Mouse (Mus musculus) midbrain, embryonic 12.5 days (tissue): Measurements from ENCODE around the gene Rims3. TPM values are rescaled to one million over a fixed set of nuclear protein-coding genes. Genes with fewer than 3 reads are reported as not detected.
A peak's percentile ranks its signal among the peaks of the same experiment; 100 is the strongest.

Experiments used
- ATAC-seq: fragments of 200-750 bp; cut with Nextera tagmentation; 2 replicates; pipeline ENCODE4 v1.8.0; 2017; ENCODE audit warnings: low read depth, moderate TSS enrichment, moderate library complexity; ENCODE audit not compliant: low FRiP score
- H3K27ac ChIP-seq: fragments of 300-500 bp; sonication (generic); replicated peaks from 2 replicates; pipeline ENCODE4 v1.5.1; 2016; ENCODE audit warnings: mild to moderate bottlenecking
- H3K27me3 ChIP-seq: fragments of 300-500 bp; sonication (generic); 2 replicates; pipeline ENCODE4 v1.6.1; 2016; ENCODE audit warnings: mild to moderate bottlenecking
- H3K36me3 ChIP-seq: fragments of 300-500 bp; sonication (generic); 2 replicates; pipeline ENCODE4 v1.6.1; 2016
- H3K4me1 ChIP-seq: fragments of 300-500 bp; sonication (generic); 2 replicates; pipeline ENCODE4 v1.6.1; 2016
- H3K4me2 ChIP-seq: fragments of 300-500 bp; sonication (generic); replicated peaks from 2 replicates; pipeline ENCODE4 v1.6.1; 2016; ENCODE audit warnings: mild to moderate bottlenecking, moderate library complexity
- H3K4me3 ChIP-seq: fragments of 300-500 bp; sonication (generic); 2 replicates; pipeline ENCODE4 v1.5.1; 2016; ENCODE audit warnings: mild to moderate bottlenecking
- H3K9ac ChIP-seq: fragments of 300-500 bp; sonication (generic); replicated peaks from 2 replicates; pipeline ENCODE4 v1.6.1; 2016; ENCODE audit warnings: mild to moderate bottlenecking, moderate library complexity
- H3K9me3 ChIP-seq: fragments of 300-500 bp; sonication (generic); 2 replicates; pipeline ENCODE4 v1.6.1; 2016; ENCODE audit warnings: mild to moderate bottlenecking
- WGBS: fragments of 180-500 bp; shearing (Covaris S2); methylation state at CpG from one replicate; pipeline ENCODE4 v1.1.7; 2016; 5-methylcytosine and 5-hydroxymethylcytosine counted together
- polyA plus RNA-seq: library from polyadenylated mRNA; unstranded; fragments of >200 nt; fragmentation: Nextera tagmentation; extraction: Ambion mirVana; gene quantifications from 2 replicates; pipeline ENCODE4 v1.2.1, GENCODE M21; 2016

Rims3 gene
- polyA plus RNA-seq, 1 experiment from 2014 or later = 6.9 TPM

DNA sequence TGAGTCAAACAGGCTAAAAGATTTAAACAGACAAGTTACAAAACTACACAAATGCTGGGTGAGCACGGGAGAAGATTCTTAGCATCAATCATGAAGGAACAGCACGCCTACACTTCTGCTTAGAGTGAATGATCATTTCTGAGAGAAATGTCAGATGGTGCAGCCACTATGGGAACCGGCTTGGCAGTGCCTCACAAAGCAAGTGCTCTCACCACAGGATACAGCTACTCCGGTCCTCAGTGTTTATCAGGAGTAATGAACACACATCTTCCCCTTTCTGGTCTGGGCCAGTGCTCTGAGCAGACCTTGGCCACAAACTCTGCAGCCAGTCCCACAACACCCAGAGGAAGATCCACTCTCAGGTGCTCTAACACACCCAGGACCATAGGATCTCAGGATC lies 49.9 kb downstream of the Rims3 start:
- Histone ChIP-seq H3K36me3 (no peaks in the 10 kb centered on the region), H3K4me3 (no peak overlapping the region), H3K9ac (no peak overlapping the region), H3K27ac (no peak overlapping the region), H3K9me3 (no peaks in the 10 kb centered on the region), H3K4me1 (no peaks in the 10 kb centered on the region), H3K4me2 (no peak overlapping the region), H3K27me3 (peaks cover 3% of the 10 kb centered on the region; the same call in 1 of the 2 replicates)
- WGBS = 72% methylated on average over 4 of the region's 4 CpGs
- no peak for ATAC-seq

DNA sequence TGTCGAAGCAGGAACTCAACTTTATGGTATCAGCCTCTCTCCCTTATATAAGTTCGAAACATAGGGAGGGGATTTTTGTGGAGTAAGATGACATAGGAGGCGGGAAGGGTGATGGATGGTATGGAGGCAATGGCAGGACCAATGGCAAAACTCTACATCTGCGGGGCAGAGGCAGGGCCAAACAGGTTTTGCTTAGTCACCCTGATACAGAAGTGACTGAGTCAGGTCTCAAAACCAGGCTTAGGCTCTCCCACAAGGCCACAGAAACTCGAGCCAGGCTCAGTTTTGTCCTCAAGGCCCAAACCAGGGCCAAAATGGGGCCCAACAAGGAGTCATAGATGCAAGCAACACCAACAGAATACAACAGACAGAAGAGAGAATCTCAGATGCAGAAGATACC lies 51.0 kb downstream of the Rims3 start:
- Histone ChIP-seq H3K4me2 (no peak overlapping the region), H3K4me3 (no peak overlapping the region), H3K9me3 (no peaks in the 10 kb centered on the region), H3K36me3 (no peaks in the 10 kb centered on the region), H3K9ac (no peak overlapping the region), H3K27me3 (peaks cover 3% of the 10 kb centered on the region; the same call in 1 of the 2 replicates), H3K4me1 (no peaks in the 10 kb centered on the region), H3K27ac (no peak overlapping the region)
- ATAC-seq = no peak
- 85% methylated on average over 5 of the region's 5 CpGs for WGBS

DNA sequence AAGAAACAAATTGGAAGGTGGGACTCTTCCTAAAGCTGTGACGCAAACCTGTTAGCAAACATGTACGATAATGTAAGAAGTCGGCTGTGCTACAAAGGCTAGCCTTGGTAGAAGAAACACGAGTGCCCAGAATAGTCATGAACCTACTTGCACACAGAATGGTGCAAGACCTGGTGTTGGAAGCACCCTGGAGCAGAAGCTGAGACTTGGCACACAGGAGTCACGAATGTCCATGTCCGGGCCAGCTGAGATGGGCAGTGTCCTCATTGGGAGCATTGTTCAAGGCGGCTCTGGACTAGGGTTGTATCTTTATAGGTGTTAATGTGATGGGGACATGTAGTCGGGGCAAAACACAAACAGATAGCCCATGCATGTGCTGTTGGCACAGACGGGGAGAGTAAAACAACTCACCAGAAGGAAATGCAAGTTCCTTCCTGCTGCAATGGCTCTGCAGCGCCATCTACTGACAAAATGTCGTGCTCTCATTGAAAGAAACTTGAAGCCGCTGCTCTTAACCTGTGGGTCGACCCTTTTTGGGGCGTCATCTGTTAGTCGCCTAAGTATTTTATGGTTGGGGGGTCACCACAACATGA lies 55.0 kb downstream of the Rims3 start:
- Histone ChIP-seq H3K27ac (no peak overlapping the region), H3K4me3 (no peak overlapping the region), H3K4me2 (no peak overlapping the region), H3K4me1 (no peaks in the 10 kb centered on the region), H3K9ac (no peak overlapping the region), H3K27me3 (no peaks in the 10 kb centered on the region), H3K9me3 (no peaks in the 10 kb centered on the region), H3K36me3 (no peaks in the 10 kb centered on the region)
- ATAC-seq = no peak
- 35% methylated on average over 15 of the region's 15 CpGs for WGBS

- Histone ChIP-seq H3K4me2 (no peak overlapping the region), H3K9ac (no peak overlapping the region), H3K27me3 (no peaks in the 10 kb centered on the region), H3K9me3 (no peaks in the 10 kb centered on the region), H3K36me3 (no peaks in the 10 kb centered on the region), H3K27ac (no peak overlapping the region), H3K4me3 (no peak overlapping the region), H3K4me1 (no peaks in the 10 kb centered on the region)
- 87% methylated on average over 6 of the region's 6 CpGs for WGBS
- no peak for ATAC-seq
Measured at GRCm38 (mm10) chr4:120911086-120911485, 56.5 kb downstream of the Rims3 start.

DNA sequence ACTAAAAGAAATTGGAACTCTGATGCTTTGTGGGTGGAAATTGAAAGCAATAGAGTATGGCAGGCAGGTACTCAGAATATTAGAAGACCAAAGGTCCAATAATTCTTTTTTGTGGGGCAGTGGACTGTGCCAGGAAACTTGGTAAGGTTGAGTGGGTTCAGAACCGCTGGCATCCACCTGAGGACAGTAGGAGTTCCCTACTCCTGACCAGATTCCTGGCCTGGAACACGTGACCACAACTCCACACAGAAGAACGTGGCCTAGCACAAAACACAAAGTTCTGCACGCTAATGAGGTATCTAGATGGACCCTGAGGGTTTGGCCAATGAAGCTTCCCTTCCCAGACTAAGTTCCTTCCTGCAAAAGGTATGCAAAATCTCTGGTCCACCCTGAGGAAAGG lies 58.2 kb downstream of the Rims3 start:
- Histone ChIP-seq H3K9me3 (no peaks in the 10 kb centered on the region), H3K36me3 (no peaks in the 10 kb centered on the region), H3K4me2 (no peak overlapping the region), H3K4me3 (no peak overlapping the region), H3K4me1 (no peaks in the 10 kb centered on the region), H3K9ac (no peak overlapping the region), H3K27me3 (no peaks in the 10 kb centered on the region), H3K27ac (no peak overlapping the region)
- 54% methylated on average over 4 of the region's 4 CpGs for WGBS
- ATAC-seq = no peak

- no peaks in the 10 kb centered on the region for H3K9me3 ChIP-seq
- WGBS = 71% methylated on average over 8 of the region's 8 CpGs
- no peak overlapping the region for H3K4me3 ChIP-seq
- no peak overlapping the region for H3K4me2 ChIP-seq
- no peak for ATAC-seq
- H3K9ac ChIP-seq = no peak overlapping the region
- no peaks in the 10 kb centered on the region for H3K27me3 ChIP-seq
- H3K27ac ChIP-seq = no peak overlapping the region
- no peaks in the 10 kb centered on the region for H3K4me1 ChIP-seq
- H3K36me3 ChIP-seq = no peaks in the 10 kb centered on the region
Measured at GRCm38 (mm10) chr4:120913443-120913842, 58.8 kb downstream of the Rims3 start.

DNA sequence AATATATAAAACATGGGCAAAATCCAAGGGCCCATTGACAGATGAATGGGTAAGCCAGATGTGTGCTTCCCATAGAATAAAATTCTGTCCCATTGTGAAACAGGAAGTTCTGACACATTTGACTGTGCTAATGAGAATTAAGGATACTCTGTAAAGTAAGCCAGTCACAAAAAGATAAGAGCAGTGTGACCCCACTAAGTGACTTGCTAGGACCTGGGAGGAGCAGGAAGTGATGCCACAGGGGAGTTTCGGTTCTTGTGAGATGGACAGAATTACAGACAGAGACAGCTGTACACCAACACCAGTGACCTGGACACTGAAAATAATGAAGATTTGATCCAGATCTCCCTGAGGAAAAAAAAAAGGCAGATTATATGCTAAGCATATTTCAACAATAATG lies 59.2 kb downstream of the Rims3 start:
- Histone ChIP-seq H3K27me3 (no peaks in the 10 kb centered on the region), H3K4me3 (no peak overlapping the region), H3K9me3 (no peaks in the 10 kb centered on the region), H3K36me3 (no peaks in the 10 kb centered on the region; the same call in 1 of the 2 replicates), H3K4me1 (no peaks in the 10 kb centered on the region), H3K9ac (no peak overlapping the region), H3K27ac (no peak overlapping the region), H3K4me2 (no peak overlapping the region)
- no peak for ATAC-seq
- 86% methylated on average over 1 of the region's 1 CpGs for WGBS

DNA sequence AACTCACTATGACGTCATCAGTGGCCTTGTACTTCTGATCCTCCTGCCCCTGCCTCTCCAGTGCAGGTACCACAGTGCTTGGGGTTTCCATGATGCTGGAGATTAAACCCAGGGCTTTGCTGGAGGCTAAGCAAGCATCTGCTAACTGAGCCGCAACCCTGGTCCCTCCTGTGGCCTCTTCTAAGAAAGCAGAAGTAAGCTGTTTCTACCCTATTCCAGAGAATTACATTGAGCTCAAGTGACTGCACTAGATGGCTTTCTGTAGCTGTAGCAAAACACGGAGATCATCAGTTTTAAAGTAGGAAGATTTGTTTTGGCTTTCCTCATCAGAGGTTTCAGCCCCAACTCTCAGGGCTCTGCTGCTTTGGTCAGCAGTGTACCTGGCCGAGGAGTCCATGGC lies 59.9 kb downstream of the Rims3 start:
- Histone ChIP-seq H3K27me3 (no peaks in the 10 kb centered on the region), H3K4me1 (no peaks in the 10 kb centered on the region), H3K9me3 (no peaks in the 10 kb centered on the region), H3K27ac (no peak overlapping the region), H3K9ac (no peak overlapping the region), H3K36me3 (peaks cover 3% of the 10 kb centered on the region; the same call in 1 of the 2 replicates), H3K4me2 (no peak overlapping the region), H3K4me3 (no peak overlapping the region)
- no peak for ATAC-seq
- WGBS = 78% methylated on average over 4 of the region's 4 CpGs

DNA sequence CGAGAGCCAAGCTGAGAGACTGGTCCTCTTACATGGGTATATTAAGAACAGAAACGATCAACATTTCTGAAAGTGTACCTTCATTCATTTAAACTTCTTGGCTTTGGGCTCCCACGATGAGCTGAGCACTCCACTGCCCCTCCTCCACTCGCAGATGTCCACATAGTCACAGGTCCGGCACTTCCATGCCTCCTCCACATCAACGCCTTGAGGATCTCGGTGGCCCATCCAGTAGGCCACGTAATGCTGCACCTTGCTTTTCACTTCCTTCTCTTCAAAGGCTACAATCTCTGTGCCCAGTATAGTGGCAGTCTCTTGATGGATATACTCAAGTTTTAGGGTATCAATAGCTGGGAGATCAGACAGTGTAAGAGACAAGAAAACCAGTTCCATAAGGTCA lies 66.8 kb downstream of the Rims3 start:
- no peaks in the 10 kb centered on the region for H3K27me3 ChIP-seq
- H3K4me3 ChIP-seq = no peak overlapping the region
- peaks cover 34% of the 10 kb centered on the region for H3K36me3 ChIP-seq
- no peak for ATAC-seq
- H3K27ac ChIP-seq = no peak overlapping the region
- no peaks in the 10 kb centered on the region for H3K9me3 ChIP-seq
- peaks cover 15% of the 10 kb centered on the region for H3K4me1 ChIP-seq
- no peak overlapping the region for H3K4me2 ChIP-seq
- 97% methylated on average over 8 of the region's 8 CpGs for WGBS
- H3K9ac ChIP-seq = no peak overlapping the region

DNA sequence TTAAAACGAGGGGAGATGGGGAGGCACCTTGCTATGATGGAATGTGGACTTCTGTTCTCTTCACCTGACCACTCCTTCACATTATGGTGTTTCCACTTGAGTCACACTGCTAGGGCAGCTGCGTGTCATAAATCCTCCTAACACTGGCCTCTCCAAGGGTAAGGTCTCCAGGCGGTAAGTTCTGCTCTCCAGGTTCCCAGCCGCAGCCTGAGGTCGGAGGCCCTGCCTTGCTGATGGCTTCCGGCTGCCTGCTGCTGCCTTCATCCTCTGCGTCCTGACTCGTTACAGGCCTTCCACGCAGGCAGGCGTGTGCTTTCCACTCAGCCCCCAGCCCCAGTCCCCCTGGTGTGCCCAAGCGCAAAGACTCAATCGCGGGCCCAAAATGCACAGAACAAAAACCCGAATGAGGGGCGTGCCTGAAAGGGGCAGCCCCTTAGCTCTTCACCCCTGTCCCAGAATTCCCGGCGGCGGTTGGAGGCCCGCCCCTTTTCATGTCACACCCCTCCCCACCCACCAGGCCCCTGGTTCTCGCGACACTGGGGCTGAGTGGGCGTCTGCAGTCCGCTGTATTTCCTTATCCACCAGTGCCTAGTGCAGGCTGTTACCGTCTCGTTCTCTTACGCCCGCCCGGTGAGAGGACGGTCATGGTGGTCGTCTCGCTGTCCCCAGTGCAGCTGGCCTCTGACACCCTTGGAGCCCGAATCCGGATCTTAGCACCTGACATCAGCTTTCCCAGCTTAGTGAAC lies 70.1 kb downstream of the Rims3 start, which contains the start of gene Exo5:
TSS of gene Exo5 (minus strand) at position 464 of the 746 bp plus-strand sequence.
- Histone ChIP-seq H3K27me3 (no peaks in the 10 kb centered on the region), H3K4me3 (peak within 1 kb of the TSS; percentile 69), H3K4me2 (peak within 1 kb of the TSS; percentile 66), H3K9ac (peak within 1 kb of the TSS; percentile 81), H3K4me1 (peaks cover 15% of the 10 kb centered on the region), H3K27ac (peak within 1 kb of the TSS; percentile 83), H3K36me3 (peaks cover 28% of the 10 kb centered on the region), H3K9me3 (no peaks in the 10 kb centered on the region)
- WGBS = under 1% methylated on average over 33 of the region's 33 CpGs
- peak; percentile 99 for ATAC-seq

DNA sequence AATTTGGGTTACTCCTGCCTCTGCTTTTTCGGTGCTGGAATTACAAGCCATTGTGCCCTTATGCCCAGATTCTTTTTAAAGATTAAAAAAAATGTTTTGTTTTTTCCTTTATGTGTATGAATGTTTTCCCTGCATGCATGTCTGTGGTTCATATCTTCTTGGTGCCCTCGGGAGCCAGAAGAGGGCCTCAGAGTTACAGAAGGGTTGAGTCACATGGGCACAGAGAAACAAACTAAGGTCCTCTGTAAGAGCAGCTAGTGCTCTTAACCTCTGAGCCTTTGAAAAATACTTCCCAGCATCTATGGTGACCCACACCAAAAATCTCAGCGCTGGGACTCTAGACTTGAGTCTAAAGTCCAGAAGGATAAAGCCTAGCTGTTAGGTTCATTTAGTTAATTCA lies 70.8 kb downstream of the Rims3 start:
- Histone ChIP-seq H3K27me3 (no peaks in the 10 kb centered on the region), H3K4me3 (peak overlapping the region; percentile 69), H3K36me3 (peaks cover 24% of the 10 kb centered on the region), H3K27ac (peak overlapping the region; percentile 83), H3K4me1 (peaks cover 15% of the 10 kb centered on the region), H3K9me3 (no peaks in the 10 kb centered on the region), H3K9ac (peak overlapping the region; percentile 81), H3K4me2 (peak overlapping the region; percentile 66)
- ATAC-seq = peak; percentile 34; the same call in 1 of the 2 replicates
- 23% methylated on average over 3 of the region's 3 CpGs for WGBS

DNA sequence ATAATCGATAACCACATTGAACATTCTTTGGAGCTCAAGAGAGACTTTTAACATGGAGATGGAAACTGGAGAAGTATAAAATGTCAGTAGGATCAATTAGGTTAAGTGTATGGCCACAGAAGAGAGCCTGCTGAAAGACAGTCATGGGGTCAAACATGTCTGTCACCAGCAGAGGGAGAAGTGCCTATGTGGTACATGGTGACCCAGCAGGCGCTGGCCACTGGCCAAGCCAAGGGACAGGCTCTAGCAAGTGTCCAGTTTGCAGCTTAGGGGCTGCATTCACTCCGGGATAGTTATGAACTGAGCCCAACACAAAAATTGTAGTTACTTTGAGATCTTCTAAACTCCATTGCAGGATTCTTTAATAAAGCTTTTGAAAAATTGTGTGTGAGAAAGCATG lies 74.1 kb downstream of the Rims3 start:
- WGBS = 83% methylated on average over 3 of the region's 3 CpGs
- H3K4me3 ChIP-seq = no peak overlapping the region

More for the DNA sequence above, 74.1 kb downstream of the Rims3 start:
- no peaks in the 10 kb centered on the region for H3K9me3 ChIP-seq
- no peak for ATAC-seq
- H3K4me2 ChIP-seq = no peak overlapping the region
- H3K36me3 ChIP-seq = peaks cover 10% of the 10 kb centered on the region; the same call in 1 of the 2 replicates
- no peak overlapping the region for H3K9ac ChIP-seq
- no peaks in the 10 kb centered on the region for H3K27me3 ChIP-seq
- H3K4me1 ChIP-seq = 0 out of 2 replicates have a peak, but pooled peaks cover 2% of the 10 kb centered on the region
- H3K27ac ChIP-seq = no peak overlapping the region
